Mouse (Mus musculus) lung, embryonic 14.5 days (tissue): ENCODE measurements around the gene Gm10644. TPM values are rescaled to one million over a fixed set of nuclear protein-coding genes. Genes with fewer than 3 reads are reported as not detected.
A peak's percentile ranks its signal among the peaks of the same experiment; 100 is the strongest.

Experiments
- ATAC-seq: fragments of 200-750 bp; cut with Nextera tagmentation; 2 replicates; pipeline ENCODE4 v1.8.0; 2017; ENCODE audit warnings: mild to moderate bottlenecking, moderate TSS enrichment, moderate library complexity; ENCODE audit not compliant: insufficient read depth
- DNase-seq: peaks from one replicate; pipeline ENCODE4 v3.0.0-alpha.2; 2015
- H3K27ac ChIP-seq: fragments of 300-500 bp; sonication (generic); 2 replicates; pipeline ENCODE4 v1.5.1; 2014; ENCODE audit warnings: low read depth, mild to moderate bottlenecking, moderate library complexity
- H3K27me3 ChIP-seq: fragments of 300-500 bp; sonication (generic); 2 replicates; pipeline ENCODE4 v1.6.1; 2014; ENCODE audit warnings: low read length, control low read depth; ENCODE audit not compliant: insufficient read depth
- H3K36me3 ChIP-seq: fragments of 300-500 bp; sonication (generic); 2 replicates; pipeline ENCODE4 v1.6.1; 2014; ENCODE audit warnings: control low read depth; ENCODE audit not compliant: insufficient read depth
- H3K4me1 ChIP-seq: fragments of 300-500 bp; sonication (generic); 2 replicates; pipeline ENCODE4 v1.6.1; 2014; ENCODE audit warnings: antibody characterized with exemption, control low read depth; ENCODE audit not compliant: insufficient read depth
- H3K4me2 ChIP-seq: fragments of 300-500 bp; sonication (generic); 2 replicates; pipeline ENCODE4 v1.6.1; 2014; ENCODE audit warnings: mild to moderate bottlenecking
- H3K4me3 ChIP-seq: fragments of 300-500 bp; sonication (generic); 2 replicates; pipeline ENCODE4 v1.5.1; 2014; ENCODE audit warnings: low read depth, low read length
- H3K9ac ChIP-seq: fragments of 300-500 bp; sonication (generic); 2 replicates; pipeline ENCODE4 v1.6.1; 2014
- H3K9me3 ChIP-seq: fragments of 300-500 bp; sonication (generic); 2 replicates; pipeline ENCODE4 v1.6.1; 2016; ENCODE audit warnings: low read depth, low read length, control low read depth
- CTCF ChIP-seq: IDR thresholded peaks from 2 replicates; pipeline ENCODE4 v1.5.1; 2016; ENCODE audit warnings: antibody characterized with exemption, low read depth
- WGBS: fragments of 180-500 bp; shearing (Covaris S2); extraction: QIAGEN DNeasy Blood & Tissue Kit; methylation state at CpG from one replicate; pipeline ENCODE4 v1.1.7; 2014; 5-methylcytosine and 5-hydroxymethylcytosine counted together
- polyA plus RNA-seq: library from polyadenylated mRNA; unstranded; fragments of >200 nt; fragmentation: Nextera tagmentation; extraction: Ambion mirVana; gene quantifications from 2 replicates; pipeline ENCODE4 v1.2.1, GENCODE M21; 2014

Gene Gm10644
- polyA plus RNA-seq, 1 experiment from 2014 or later = 0.50 TPM

DNA sequence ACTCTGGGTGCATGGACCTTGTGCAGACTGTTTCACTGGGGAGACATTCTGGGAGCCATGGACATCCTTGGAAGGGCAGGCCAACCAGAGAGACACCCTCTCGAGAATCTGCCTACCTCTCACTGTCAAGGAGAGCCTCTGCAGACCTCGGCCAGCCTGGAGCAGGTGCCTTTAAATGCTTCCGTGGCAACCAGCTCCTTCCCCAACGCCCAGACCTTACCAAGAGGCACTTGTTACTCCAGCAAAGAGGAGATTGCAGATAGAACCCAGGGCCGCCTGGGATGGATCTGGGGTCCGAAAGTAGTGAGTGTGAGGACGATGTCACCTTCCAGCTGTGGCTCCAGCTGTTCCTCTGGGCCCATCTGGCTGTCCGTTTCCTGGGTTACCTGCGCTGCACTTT, 23.2 kb upstream of the Gm10644 start:
- Histone ChIP-seq H3K36me3 (peaks cover 45% of the 10 kb centered on the region), H3K27me3 (no peaks in the 10 kb centered on the region), H3K4me2 (no peak overlapping the region), H3K4me3 (no peak overlapping the region), H3K9ac (peak overlapping the region; percentile 23; the same call in 1 of the 2 replicates), H3K9me3 (no peaks in the 10 kb centered on the region), H3K4me1 (peaks cover 9% of the 10 kb centered on the region; the same call in 1 of the 2 replicates), H3K27ac (no peak overlapping the region)
- ATAC-seq (no peak), DNase-seq (no peak)
- TF ChIP-seq CTCF = no peak
- 69% methylated on average over 9 of the region's 9 CpGs for WGBS

DNA sequence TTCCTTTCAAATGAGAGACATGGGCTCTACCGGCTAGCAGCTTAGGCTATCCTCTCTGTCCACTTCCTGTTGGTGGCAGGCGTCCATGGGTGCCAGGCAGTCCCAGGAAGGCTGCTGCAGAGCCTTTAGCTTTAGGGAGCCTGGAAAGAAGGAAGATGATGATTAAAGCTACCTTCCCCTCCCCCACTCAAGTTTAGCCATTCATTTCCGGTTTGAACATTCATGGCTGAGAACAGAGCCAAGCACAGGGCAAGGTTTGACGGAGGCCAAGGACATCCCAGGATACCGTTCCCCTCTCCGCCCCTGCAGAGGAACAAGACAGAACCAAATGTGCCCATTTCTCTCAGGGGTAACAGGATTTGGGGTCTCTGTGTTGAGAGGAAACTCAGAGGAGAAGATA, 22.6 kb upstream of the Gm10644 start:
- Histone ChIP-seq H3K9me3 (no peaks in the 10 kb centered on the region), H3K4me2 (0 out of 2 replicates have a peak overlapping the region, but pooled peaks have one; percentile 18), H3K4me1 (peaks cover 9% of the 10 kb centered on the region; the same call in 1 of the 2 replicates), H3K36me3 (peaks cover 40% of the 10 kb centered on the region), H3K4me3 (no peak overlapping the region), H3K27ac (no peak overlapping the region), H3K27me3 (no peaks in the 10 kb centered on the region), H3K9ac (0 out of 2 replicates have a peak overlapping the region, but pooled peaks have one; percentile 23)
- TF ChIP-seq CTCF = no peak
- WGBS = 49% methylated on average over 6 of the region's 6 CpGs
- peak; percentile 41 for DNase-seq
- no peak for ATAC-seq

DNA sequence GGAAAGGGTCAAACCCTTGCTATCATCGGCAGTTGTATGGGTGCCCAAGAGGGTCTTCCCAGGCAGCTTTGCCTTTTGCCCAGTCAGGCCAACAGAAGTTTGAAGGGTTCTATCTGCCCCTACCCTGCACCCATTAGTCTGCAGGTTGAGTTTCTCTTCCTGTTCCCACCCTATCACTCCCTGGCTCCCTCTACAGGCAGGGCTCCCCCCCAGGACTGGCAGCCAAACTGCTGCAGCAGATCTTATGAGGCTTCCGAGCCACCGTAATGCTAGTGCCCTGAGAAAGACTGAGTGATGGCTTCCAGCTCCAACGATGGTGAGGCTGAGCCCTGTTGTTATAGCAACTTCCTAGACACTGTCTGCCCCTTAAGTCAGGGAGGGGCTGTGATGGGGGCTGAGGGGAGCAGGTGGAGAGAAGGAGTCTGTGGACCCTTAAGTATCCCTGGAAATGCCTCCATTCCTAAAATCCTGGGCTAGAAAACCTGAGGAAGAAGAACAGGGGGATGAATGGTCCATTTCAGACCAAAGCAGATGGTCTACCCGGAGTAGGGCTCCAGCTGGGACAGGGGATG, 21.9 kb upstream of the Gm10644 start:
- Histone ChIP-seq H3K9me3 (no peaks in the 10 kb centered on the region), H3K4me2 (no peak overlapping the region), H3K36me3 (peaks cover 32% of the 10 kb centered on the region), H3K27me3 (no peaks in the 10 kb centered on the region), H3K4me1 (peaks cover 9% of the 10 kb centered on the region; the same call in 1 of the 2 replicates), H3K4me3 (no peak overlapping the region), H3K9ac (no peak overlapping the region), H3K27ac (no peak overlapping the region)
- ATAC-seq = no peak
- no peak for DNase-seq
- WGBS = 84% methylated on average over 5 of the region's 5 CpGs
- TF ChIP-seq CTCF = peak; percentile 14; the same call in 1 of the 2 replicates

DNA sequence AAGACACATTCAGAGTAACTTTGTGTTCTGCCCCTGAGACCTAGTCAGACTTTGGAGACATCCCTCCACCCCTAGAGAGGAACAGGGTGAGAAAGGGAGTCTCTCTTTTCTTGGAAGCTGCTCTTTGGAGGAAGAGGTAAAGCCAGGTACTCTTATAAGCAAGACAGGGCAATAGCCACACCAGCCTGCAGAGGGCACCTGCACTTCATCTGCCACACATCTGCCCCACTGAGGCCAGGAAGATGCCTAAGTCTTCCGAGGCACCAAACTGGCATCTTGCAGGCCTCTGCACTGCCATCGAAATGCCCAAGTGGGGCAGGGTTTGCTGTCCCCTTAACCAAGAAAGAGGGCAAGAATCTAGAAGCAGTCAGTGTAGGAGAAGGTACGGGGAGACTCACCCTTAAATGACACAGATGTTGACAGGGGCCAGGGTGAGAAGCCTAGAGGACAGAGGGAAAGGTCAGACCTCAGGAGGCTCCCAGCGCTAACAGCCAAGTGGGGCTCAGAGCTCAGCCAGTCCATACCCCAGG, 21.2 kb upstream of the Gm10644 start:
- ATAC-seq (no peak), DNase-seq (no peak)
- Histone ChIP-seq H3K4me3 (no peak overlapping the region), H3K9ac (no peak overlapping the region), H3K27me3 (no peaks in the 10 kb centered on the region), H3K4me2 (no peak overlapping the region), H3K4me1 (peaks cover 9% of the 10 kb centered on the region; the same call in 1 of the 2 replicates), H3K27ac (no peak overlapping the region), H3K36me3 (peaks cover 25% of the 10 kb centered on the region), H3K9me3 (no peaks in the 10 kb centered on the region)
- peak; percentile 35 for TF ChIP-seq CTCF
- WGBS = 78% methylated on average over 4 of the region's 4 CpGs

DNA sequence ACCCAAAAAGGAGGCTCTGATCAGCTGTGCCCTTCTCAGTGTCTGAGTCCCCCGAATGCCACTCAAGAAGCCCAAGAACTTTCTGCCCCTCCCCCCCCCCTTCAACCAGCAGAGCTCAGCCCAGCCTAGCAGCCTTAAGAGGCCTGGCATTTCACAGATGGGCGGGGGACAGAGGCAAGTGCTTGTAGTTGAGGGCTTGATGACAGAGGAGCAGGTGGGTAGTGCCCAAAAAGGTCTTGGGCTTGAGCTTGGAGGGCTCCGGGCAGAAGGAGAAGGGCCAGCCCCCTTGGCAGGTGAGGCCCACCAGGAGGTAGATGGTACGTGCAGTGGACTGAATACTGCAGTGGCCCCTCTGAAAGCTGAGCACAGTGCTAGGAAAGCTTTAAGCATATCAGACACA, 19.5 kb upstream of the Gm10644 start:
- ATAC-seq (no peak), DNase-seq (no peak)
- 60% methylated on average over 4 of the region's 4 CpGs for WGBS
- H3K4me2 ChIP-seq = peak overlapping the region; percentile 88
- H3K9ac ChIP-seq = no peak overlapping the region; the same call in 1 of the 2 replicates
- peak overlapping the region; percentile 97; the same call in 1 of the 2 replicates for H3K4me3 ChIP-seq
- peaks cover 9% of the 10 kb centered on the region; the same call in 1 of the 2 replicates for H3K4me1 ChIP-seq
- H3K27ac ChIP-seq = no peak overlapping the region
- TF ChIP-seq CTCF = no peak
- peaks cover 15% of the 10 kb centered on the region for H3K36me3 ChIP-seq
- no peaks in the 10 kb centered on the region for H3K27me3 ChIP-seq
- no peaks in the 10 kb centered on the region for H3K9me3 ChIP-seq

DNA sequence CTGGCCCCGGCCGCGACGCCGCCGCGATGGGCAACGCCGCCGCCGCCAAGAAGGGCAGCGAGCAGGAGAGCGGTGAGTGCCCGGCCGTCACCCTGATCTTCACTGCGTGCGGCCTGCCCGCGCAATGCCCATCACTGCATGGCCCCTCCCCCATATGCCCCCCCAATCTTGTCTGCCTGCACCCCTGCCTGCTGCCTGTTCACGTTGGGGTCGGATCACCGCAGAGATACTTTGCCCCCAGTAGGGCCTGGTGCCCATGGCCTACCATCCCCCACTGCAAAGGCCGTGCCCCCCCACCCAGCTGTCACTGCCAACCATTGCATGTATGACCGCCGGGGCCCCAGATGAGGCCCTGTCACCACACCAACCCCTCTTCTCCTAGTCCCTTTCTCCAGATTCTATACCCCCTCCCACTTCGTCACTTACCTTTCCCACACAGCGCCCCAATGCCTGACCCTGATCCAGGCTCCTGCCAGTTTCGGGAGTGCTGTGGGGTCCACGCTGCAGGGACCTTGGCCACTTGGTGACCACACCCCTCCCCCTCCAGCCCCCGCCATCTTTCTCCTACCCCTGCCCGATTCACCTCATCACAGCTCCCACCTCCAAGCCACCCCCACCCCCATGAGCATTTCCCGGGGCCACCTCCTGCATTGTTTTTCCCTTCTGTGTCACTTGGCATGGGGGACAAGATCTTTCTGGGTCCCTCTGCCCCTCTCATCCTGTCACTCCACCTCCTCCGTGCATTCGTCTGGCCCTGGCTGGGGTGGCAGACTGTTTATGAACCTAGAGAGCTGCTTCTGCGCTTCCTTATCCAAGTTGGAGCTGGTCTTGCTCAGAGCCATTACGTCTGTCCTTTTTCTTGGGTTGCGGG, 18.4 kb upstream of the Gm10644 start:
- Histone ChIP-seq H3K27me3 (no peaks in the 10 kb centered on the region), H3K27ac (peak overlapping the region; percentile 60; the same call in 1 of the 2 replicates), H3K9ac (peak overlapping the region; percentile 84), H3K4me2 (peak overlapping the region; percentile 88), H3K9me3 (no peaks in the 10 kb centered on the region), H3K36me3 (peaks cover 20% of the 10 kb centered on the region), H3K4me3 (peak overlapping the region; percentile 97), H3K4me1 (peaks cover 9% of the 10 kb centered on the region; the same call in 1 of the 2 replicates)
- DNase-seq = no peak
- no peak for TF ChIP-seq CTCF
- no peak; the same call in 1 of the 2 replicates for ATAC-seq
- WGBS = 2% methylated on average over 35 of the region's 37 CpGs
